Mouse (Mus musculus): ENCODE results near the gene Csf2ra. TPM values are rescaled to one million over a fixed set of nuclear protein-coding genes. Genes with fewer than 3 reads are reported as not detected.
"Not testable (repeated sequence)": the region's sequence is repeated elsewhere in the genome, so short reads cannot be mapped to it uniquely, and the experiment has no call there.

The Csf2ra gene
- polyA plus RNA-seq (2012) = 0.78 and 1.2 TPM in 2 replicates

DNA sequence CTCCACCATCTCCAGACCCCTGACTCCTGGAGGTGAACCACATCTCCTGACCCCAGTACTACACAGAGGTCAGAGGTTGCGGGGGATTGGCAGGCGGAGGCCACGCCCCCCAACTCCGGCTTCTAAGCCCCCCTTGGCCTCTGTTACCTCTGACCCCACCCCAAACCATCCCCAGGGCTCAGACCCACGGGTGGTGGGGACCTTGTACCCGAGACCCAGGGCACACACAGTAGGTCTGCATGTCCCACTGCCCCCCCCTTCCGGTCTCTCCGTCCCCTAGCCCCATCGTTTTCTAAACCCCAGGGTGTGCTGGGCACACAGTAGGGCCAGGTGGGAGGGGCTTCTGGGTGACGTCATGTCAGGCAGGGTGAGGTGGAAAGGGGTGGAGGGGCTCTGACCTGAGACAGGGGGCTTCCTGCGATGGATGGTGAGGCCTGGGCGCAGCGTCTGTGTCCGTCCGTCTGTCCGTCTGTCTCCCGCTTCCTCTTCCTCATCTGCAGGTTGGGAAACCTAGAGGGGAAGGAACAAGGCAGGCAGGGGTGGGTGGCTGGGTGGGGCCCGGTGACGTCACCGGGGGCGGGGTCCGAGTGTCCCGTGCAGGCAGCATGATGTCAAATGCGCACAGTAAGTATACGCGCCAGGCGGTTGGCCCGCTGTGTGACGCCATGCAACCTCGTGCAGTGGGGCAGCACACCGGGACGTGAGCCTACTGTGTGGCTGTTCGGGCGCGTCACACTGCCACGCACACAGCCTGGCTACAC, at the start of gene Csf2ra:
Gene Csf2ra (minus strand): TSS at position 489 of the 761 bp plus-strand sequence.
- peaks cover 31% of the 10 kb centered on the region for H3K4me1 ChIP-seq (ENCODE audit: control insufficient read depth)
- TF ChIP-seq TAL1 (IDR thresholded peaks at IDR 0.05; ENCODE audit: low read length) (no peak), GATA1 (IDR thresholded peaks at IDR 0.05; ENCODE audit: low read length) (no peak)
- peak within 1 kb of the TSS; percentile 71 for H3K4me3 ChIP-seq (replicated peaks)
- peaks cover 38% of the 10 kb centered on the region for H3K9me3 ChIP-seq (ENCODE audit: control insufficient read depth, low read length)
- H3K36me3 ChIP-seq (ENCODE audit: control insufficient read depth) = no peaks in the 10 kb centered on the region
- H3K27me3 ChIP-seq (ENCODE audit: control insufficient read depth) = peaks cover 16% of the 10 kb centered on the region

DNA sequence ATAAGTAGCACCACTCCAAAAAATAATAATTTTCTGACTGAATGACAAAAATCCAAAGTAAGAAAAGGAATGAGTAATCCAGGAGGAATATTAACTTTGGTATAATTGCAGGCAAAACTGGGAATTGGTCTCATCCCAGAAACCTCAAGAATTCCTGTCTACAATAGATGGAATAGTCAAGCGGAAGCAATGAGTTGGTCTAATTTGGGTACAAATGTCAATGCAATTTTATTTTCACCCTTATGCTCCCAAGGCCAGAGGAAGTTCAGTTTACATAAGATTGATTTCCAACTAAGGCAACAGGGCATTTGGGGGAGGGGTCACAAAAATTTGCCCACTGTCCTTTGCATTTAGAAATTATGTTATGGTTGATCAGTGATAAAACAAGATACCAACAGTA, 47.2 kb upstream of the Csf2ra start:
- no peaks in the 10 kb centered on the region for H3K4me1 ChIP-seq (ENCODE audit: control insufficient read depth)
- no peak overlapping the region for H3K4me3 ChIP-seq (replicated peaks)
- no peaks in the 10 kb centered on the region for H3K27me3 ChIP-seq (ENCODE audit: control insufficient read depth)
- H3K9me3 ChIP-seq (ENCODE audit: control insufficient read depth, low read length) = 0 out of 2 replicates have a peak, but pooled peaks cover 3% of the 10 kb centered on the region
- TF ChIP-seq GATA1 (IDR thresholded peaks at IDR 0.05; ENCODE audit: low read length) (no peak), TAL1 (IDR thresholded peaks at IDR 0.05; ENCODE audit: low read length) (no peak)
- H3K36me3 ChIP-seq (ENCODE audit: control insufficient read depth) = no peaks in the 10 kb centered on the region

DNA sequence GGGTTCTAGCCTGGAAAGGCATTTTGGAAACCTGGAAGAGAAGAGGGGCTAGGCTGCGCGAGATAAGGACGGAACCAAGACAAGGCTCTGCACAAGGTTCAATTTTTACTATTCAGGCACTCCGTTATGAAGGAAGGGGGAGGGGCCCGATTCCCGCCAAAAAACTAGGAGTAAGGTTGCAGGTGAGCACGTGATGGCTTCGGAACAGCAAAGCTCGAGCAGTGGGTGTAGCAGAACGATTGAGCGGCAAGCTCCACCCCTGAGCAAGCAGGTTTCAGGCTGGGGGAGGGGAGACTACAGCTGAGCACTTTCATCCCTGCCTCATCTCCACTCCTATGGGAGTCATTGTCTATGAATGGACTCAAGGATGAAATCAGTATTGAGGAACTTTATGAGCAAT, 40.9 kb upstream of the Csf2ra start:
- H3K9me3 ChIP-seq (ENCODE audit: control insufficient read depth, low read length); H3K36me3 ChIP-seq (ENCODE audit: control insufficient read depth); H3K4me3 ChIP-seq (replicated peaks); H3K4me1 ChIP-seq (ENCODE audit: control insufficient read depth); H3K27me3 ChIP-seq (ENCODE audit: control insufficient read depth): not testable (repeated sequence)

DNA sequence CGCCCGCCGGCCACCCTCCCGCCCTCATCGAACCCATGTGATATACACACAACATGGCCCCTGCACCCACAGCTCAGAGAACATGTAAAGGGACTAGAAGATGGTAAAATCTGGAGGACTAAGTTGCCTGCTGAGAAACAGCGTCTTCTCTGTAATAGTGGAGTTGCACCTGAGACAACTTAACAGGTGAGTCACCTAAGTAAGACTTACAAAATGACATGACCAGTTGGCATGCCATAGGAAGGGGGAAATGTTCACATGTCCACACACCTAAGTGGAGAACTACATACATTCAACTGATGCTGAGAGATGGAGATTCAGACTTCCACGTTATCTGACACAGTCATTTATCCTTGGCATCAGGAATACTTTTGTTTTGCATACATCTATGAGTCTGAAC, 38.9 kb upstream of the Csf2ra start:
- no peak for TF ChIP-seq TAL1 (IDR thresholded peaks at IDR 0.05; ENCODE audit: low read length)
- TF ChIP-seq GATA1 (IDR thresholded peaks at IDR 0.05; ENCODE audit: low read length) = no peak
- peak overlapping the region; percentile 47 for H3K4me3 ChIP-seq (replicated peaks)
- no peaks in the 10 kb centered on the region for H3K9me3 ChIP-seq (ENCODE audit: control insufficient read depth, low read length)
- no peaks in the 10 kb centered on the region for H3K36me3 ChIP-seq (ENCODE audit: control insufficient read depth)
- H3K27me3 ChIP-seq (ENCODE audit: control insufficient read depth) = 0 out of 2 replicates have a peak, but pooled peaks cover 2% of the 10 kb centered on the region
- no peaks in the 10 kb centered on the region; the same call in 1 of the 2 replicates for H3K4me1 ChIP-seq (ENCODE audit: control insufficient read depth)

DNA sequence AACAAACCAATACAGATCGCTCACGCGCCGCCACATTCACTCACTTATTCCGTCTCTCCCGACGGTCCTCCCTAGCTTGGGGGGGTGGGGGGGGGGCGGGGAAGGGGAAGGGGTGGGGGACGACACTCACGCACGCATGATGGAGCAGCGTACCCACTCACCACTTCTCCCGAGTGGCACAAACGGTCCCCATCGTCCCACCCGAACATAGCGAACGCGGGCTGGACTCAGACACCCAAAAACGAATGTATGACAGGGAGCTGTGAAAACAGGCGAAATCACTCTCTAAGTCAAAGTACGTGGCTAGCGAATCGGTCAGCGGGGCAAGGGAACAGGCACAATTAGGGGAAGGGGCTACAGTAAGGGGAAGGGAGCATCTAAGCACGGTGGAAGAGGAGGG, 38.4 kb upstream of the Csf2ra start:
- H3K27me3 ChIP-seq (ENCODE audit: control insufficient read depth) = 0 out of 2 replicates have a peak, but pooled peaks cover 2% of the 10 kb centered on the region
- no peaks in the 10 kb centered on the region; the same call in 1 of the 2 replicates for H3K4me1 ChIP-seq (ENCODE audit: control insufficient read depth)
- no peaks in the 10 kb centered on the region for H3K36me3 ChIP-seq (ENCODE audit: control insufficient read depth)
- H3K4me3 ChIP-seq (replicated peaks) = peak overlapping the region; percentile 47
- TF ChIP-seq GATA1 (IDR thresholded peaks at IDR 0.05; ENCODE audit: low read length) = no peak
- no peak for TF ChIP-seq TAL1 (IDR thresholded peaks at IDR 0.05; ENCODE audit: low read length)
- no peaks in the 10 kb centered on the region for H3K9me3 ChIP-seq (ENCODE audit: control insufficient read depth, low read length)

DNA sequence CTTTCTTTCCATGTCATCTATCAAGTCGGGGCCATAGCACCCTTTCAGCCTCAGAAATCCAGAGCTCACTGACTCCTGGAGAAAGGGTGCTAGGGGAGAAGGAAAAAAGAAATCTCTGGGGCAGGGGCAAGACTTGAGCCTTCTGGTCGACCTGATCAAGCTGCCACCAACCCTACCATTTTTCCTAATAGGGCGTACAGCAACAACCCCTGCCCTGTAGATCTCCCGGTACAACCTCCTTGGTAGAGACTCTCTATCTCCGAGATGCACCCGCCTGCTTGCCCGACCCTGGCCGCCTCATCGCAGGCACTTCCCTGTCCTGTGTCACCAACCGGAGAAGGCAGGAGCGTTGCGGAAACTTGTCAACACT, 38.0 kb upstream of the Csf2ra start:
- Histone ChIP-seq H3K9me3 (ENCODE audit: control insufficient read depth, low read length) (no peaks in the 10 kb centered on the region), H3K4me3 (replicated peaks) (peak overlapping the region; percentile 34)
- TF ChIP-seq TAL1 (IDR thresholded peaks at IDR 0.05; ENCODE audit: low read length) (no peak), GATA1 (IDR thresholded peaks at IDR 0.05; ENCODE audit: low read length) (no peak)

DNA sequence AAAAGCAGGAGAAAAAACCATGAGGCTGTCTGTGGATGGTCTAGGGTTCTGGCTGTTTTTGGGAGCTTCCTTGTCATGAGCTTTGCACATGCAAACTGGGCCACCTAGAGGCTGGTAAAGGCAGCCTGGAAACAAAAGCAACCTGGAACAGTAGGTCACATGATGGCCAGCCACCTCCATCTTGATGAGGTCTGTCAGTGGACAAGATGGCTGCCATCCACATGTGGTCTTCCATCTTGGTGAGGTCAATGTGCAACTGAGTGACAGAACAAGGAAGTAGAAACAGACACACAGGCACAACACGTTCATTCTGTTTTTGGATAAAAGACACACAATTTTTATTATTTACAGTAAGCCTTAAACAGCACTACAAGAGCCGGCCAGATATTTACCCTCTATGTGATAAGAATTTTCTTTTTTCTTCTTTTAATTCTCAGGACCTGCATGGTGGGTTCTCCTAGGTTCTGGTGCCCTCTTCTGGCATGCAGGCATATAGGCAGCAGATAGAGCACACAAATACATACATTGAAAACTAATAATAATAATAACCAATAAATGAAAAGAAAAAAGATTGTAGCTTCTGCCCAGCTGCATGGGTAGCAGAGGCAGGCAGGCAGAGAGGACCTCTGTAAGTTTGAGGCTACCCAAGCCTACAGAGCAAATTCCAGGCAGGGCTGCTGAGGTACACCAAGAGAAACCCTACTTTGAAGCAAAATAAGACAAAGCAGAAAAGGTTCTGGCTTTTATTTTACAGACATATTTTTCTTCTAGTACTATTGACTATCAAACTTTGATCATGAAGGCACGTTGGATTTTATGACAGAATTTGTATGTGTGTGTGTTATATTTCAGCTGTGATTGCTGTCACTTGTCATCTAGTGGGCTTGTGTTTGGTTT, 37.4 kb upstream of the Csf2ra start:
- H3K36me3 ChIP-seq (ENCODE audit: control insufficient read depth) = no peaks in the 10 kb centered on the region
- 0 out of 2 replicates have a peak, but pooled peaks cover 2% of the 10 kb centered on the region for H3K27me3 ChIP-seq (ENCODE audit: control insufficient read depth)
- peak overlapping the region; percentile 14 for H3K4me3 ChIP-seq (replicated peaks)
- H3K4me1 ChIP-seq (ENCODE audit: control insufficient read depth) = no peaks in the 10 kb centered on the region; the same call in 1 of the 2 replicates
- TF ChIP-seq TAL1 (IDR thresholded peaks at IDR 0.05; ENCODE audit: low read length) (no peak), GATA1 (IDR thresholded peaks at IDR 0.05; ENCODE audit: low read length) (no peak)
- H3K9me3 ChIP-seq (ENCODE audit: control insufficient read depth, low read length) = no peaks in the 10 kb centered on the region

More for the DNA sequence above, 38.0 kb upstream of the Csf2ra start:
- no peaks in the 10 kb centered on the region for H3K36me3 ChIP-seq (ENCODE audit: control insufficient read depth)
- H3K27me3 ChIP-seq (ENCODE audit: control insufficient read depth) = 0 out of 2 replicates have a peak, but pooled peaks cover 2% of the 10 kb centered on the region
- no peaks in the 10 kb centered on the region; the same call in 1 of the 2 replicates for H3K4me1 ChIP-seq (ENCODE audit: control insufficient read depth)

DNA sequence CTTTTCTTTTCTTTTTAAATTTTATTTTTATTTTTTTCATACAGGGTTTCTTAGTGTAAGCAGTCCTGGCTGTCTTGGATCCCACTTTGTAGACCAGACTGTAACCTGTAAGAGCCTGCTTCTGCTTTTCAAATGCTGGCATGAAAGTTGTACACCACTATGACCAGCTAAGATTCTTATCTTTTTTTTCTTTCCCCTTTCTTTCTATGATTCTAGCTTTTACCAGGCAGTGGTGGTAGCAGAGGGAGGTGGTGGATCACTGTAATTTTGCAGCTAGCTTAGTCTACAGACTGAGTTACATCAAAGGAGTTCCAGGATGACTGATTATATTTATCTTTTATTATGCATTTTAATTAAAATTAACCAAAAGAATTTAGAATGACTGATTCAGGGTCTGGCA, 36.7 kb upstream of the Csf2ra start:
- H3K36me3 ChIP-seq (ENCODE audit: control insufficient read depth) = no peaks in the 10 kb centered on the region
- TF ChIP-seq TAL1 (IDR thresholded peaks at IDR 0.05; ENCODE audit: low read length) = no peak
- TF ChIP-seq GATA1 (IDR thresholded peaks at IDR 0.05; ENCODE audit: low read length) = no peak
- H3K4me1 ChIP-seq (ENCODE audit: control insufficient read depth) = no peaks in the 10 kb centered on the region; the same call in 1 of the 2 replicates
- H3K4me3 ChIP-seq (replicated peaks) = no peak overlapping the region
- 0 out of 2 replicates have a peak, but pooled peaks cover 2% of the 10 kb centered on the region for H3K27me3 ChIP-seq (ENCODE audit: control insufficient read depth)
- no peaks in the 10 kb centered on the region for H3K9me3 ChIP-seq (ENCODE audit: control insufficient read depth, low read length)

DNA sequence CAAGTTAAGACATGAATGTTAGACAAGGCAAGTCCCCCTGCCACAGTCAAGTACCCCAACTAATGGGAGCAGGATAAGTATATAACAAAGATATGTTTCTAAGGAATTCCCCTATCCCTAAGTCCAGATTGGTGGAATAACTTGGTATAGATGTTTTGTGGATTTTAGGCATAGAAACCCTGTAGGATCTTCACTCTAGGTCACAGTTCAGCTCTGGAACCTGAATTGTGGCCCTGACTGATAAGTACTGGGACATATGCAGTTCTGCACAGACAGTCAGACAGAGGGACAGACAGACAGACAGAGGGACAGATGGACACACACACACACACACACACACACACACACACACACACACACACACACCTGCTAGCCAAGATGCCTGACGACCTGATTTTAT, 36.0 kb upstream of the Csf2ra start:
- Histone ChIP-seq H3K27me3 (ENCODE audit: control insufficient read depth) (0 out of 2 replicates have a peak, but pooled peaks cover under 1% of the 10 kb centered on the region), H3K36me3 (ENCODE audit: control insufficient read depth) (no peaks in the 10 kb centered on the region), H3K9me3 (ENCODE audit: control insufficient read depth, low read length) (no peaks in the 10 kb centered on the region), H3K4me3 (replicated peaks) (no peak overlapping the region), H3K4me1 (ENCODE audit: control insufficient read depth) (no peaks in the 10 kb centered on the region; the same call in 1 of the 2 replicates)
- TF ChIP-seq TAL1 (IDR thresholded peaks at IDR 0.05; ENCODE audit: low read length) (no peak), GATA1 (IDR thresholded peaks at IDR 0.05; ENCODE audit: low read length) (no peak)
